Mouse (Mus musculus) forebrain, embryonic 10.5 days (tissue): ENCODE measurements around the gene Zfp637. TPM values are rescaled to one million over a fixed set of nuclear protein-coding genes. Genes with fewer than 3 reads are reported as not detected.

Experiments
- DNase-seq: peaks from one replicate; pipeline ENCODE4 v3.0.0-alpha.2; 2017; ENCODE audit warnings: low spot score; ENCODE audit errors: extremely low spot score
- H3K27ac ChIP-seq: fragments of 300-500 bp; sonication (generic); 2 replicates; pipeline ENCODE4 v1.5.1; 2016; ENCODE audit warnings: mild to moderate bottlenecking
- H3K27me3 ChIP-seq: fragments of 300-500 bp; sonication (generic); 2 replicates; pipeline ENCODE4 v1.6.1; 2016; ENCODE audit warnings: mild to moderate bottlenecking; ENCODE audit not compliant: poor library complexity, severe bottlenecking
- H3K36me3 ChIP-seq: fragments of 300-500 bp; sonication (generic); replicated peaks from 2 replicates; pipeline ENCODE4 v1.6.1; 2016; ENCODE audit warnings: mild to moderate bottlenecking, moderate library complexity
- H3K4me1 ChIP-seq: fragments of 300-500 bp; sonication (generic); 2 replicates; pipeline ENCODE4 v1.6.1; 2016
- H3K4me3 ChIP-seq: fragments of 300-500 bp; sonication (generic); 2 replicates; pipeline ENCODE4 v1.5.1; 2016; ENCODE audit warnings: mild to moderate bottlenecking, moderate library complexity
- H3K9me3 ChIP-seq: fragments of 300-500 bp; sonication (generic); 2 replicates; pipeline ENCODE4 v1.6.1; 2016; ENCODE audit warnings: mild to moderate bottlenecking, moderate library complexity
- WGBS: fragments of 180-500 bp; shearing (Covaris S2); methylation state at CpG from one replicate; pipeline ENCODE4 v1.1.7; 2016; 5-methylcytosine and 5-hydroxymethylcytosine counted together
- polyA plus RNA-seq: library from polyadenylated mRNA; unstranded; fragments of >200 nt; fragmentation: Nextera tagmentation; extraction: Ambion mirVana; gene quantifications from 2 replicates; pipeline ENCODE4 v1.2.1, GENCODE M21; 2016

The Zfp637 gene
- polyA plus RNA-seq, 1 experiment from 2014 or later, result 97.4 TPM

GRCm38 (mm10) chr6:117892386-117892785, 51.4 kb downstream of the Zfp637 start:
- Histone ChIP-seq H3K4me1 (peaks cover 13% of the 10 kb centered on the region; the same call in 1 of the 2 replicates), H3K36me3 (no peaks in the 10 kb centered on the region), H3K27me3 (no peaks in the 10 kb centered on the region), H3K4me3 (no peak overlapping the region), H3K9me3 (no peaks in the 10 kb centered on the region), H3K27ac (no peak overlapping the region)
- no peak for DNase-seq
- 72% methylated on average over 3 of the region's 3 CpGs for WGBS

- H3K27ac ChIP-seq, result no peak overlapping the region
- 87% methylated on average over 2 of the region's 2 CpGs for WGBS
- no peak overlapping the region for H3K4me3 ChIP-seq
- no peaks in the 10 kb centered on the region for H3K36me3 ChIP-seq
- no peak for DNase-seq
- H3K4me1 ChIP-seq, result peaks cover 12% of the 10 kb centered on the region; the same call in 1 of the 2 replicates
- no peaks in the 10 kb centered on the region for H3K27me3 ChIP-seq
- H3K9me3 ChIP-seq, result no peaks in the 10 kb centered on the region
Measured at GRCm38 (mm10) chr6:117893435-117893834, 52.5 kb downstream of the Zfp637 start.

Other genes starting within 250 kb of the Zfp637 start
- 13.6 and 14.8 TPM in 2 replicates for gene Zfp239, start 20.9 kb downstream of the Zfp637 start, polyA plus RNA-seq
- 890 and 940 TPM in 2 replicates for gene Hnrnpf, start 59.1 kb downstream of the Zfp637 start, polyA plus RNA-seq
- 2.0 and 2.5 TPM in 2 replicates for gene Fxyd4, start 96.5 kb downstream of the Zfp637 start, polyA plus RNA-seq
- 0.22 TPM in 1 of 2 replicates, not detected in the other for gene Rasgef1a, start 170.3 kb downstream of the Zfp637 start, polyA plus RNA-seq